Mouse (Mus musculus) hindbrain, embryonic 11.5 days (tissue): ENCODE results near the gene Grk3. TPM values are rescaled to one million over a fixed set of nuclear protein-coding genes. Genes with fewer than 3 reads are reported as not detected.

Source experiments
- ATAC-seq: fragments of 200-750 bp; cut with Nextera tagmentation; 2 replicates; pipeline ENCODE4 v1.8.0; 2017; ENCODE audit warnings: mild to moderate bottlenecking, moderate TSS enrichment, moderate library complexity; ENCODE audit not compliant: low FRiP score
- DNase-seq: peaks from one replicate; pipeline ENCODE4 v3.0.0-alpha.2; 2015; ENCODE audit warnings: low spot score
- H3K27ac ChIP-seq: fragments of 300-500 bp; sonication (generic); 2 replicates; pipeline ENCODE4 v1.5.1; 2014; ENCODE audit warnings: mild to moderate bottlenecking, low read depth, low read length
- H3K27me3 ChIP-seq: fragments of 300-500 bp; sonication (generic); 2 replicates; pipeline ENCODE4 v1.6.1; 2014; ENCODE audit warnings: mild to moderate bottlenecking, low read length, moderate library complexity, mixed read lengths; ENCODE audit not compliant: control insufficient read depth, insufficient read depth
- H3K36me3 ChIP-seq: fragments of 300-500 bp; sonication (generic); 2 replicates; pipeline ENCODE4 v1.6.1; 2014; ENCODE audit warnings: mild to moderate bottlenecking, low read length, moderate library complexity, mixed read lengths; ENCODE audit not compliant: control insufficient read depth, insufficient read depth
- H3K4me1 ChIP-seq: fragments of 300-500 bp; sonication (generic); replicated peaks from 2 replicates; pipeline ENCODE4 v1.6.1; 2014; ENCODE audit warnings: low read length, mixed read lengths; ENCODE audit not compliant: control insufficient read depth, insufficient read depth
- H3K4me2 ChIP-seq: fragments of 300-500 bp; sonication (generic); replicated peaks from 2 replicates; pipeline ENCODE4 v1.6.1; 2014; ENCODE audit warnings: mild to moderate bottlenecking, low read depth, low read length
- H3K4me3 ChIP-seq: fragments of 300-500 bp; sonication (generic); 2 replicates; pipeline ENCODE4 v1.5.1; 2014; ENCODE audit warnings: low read depth, low read length
- H3K9ac ChIP-seq: fragments of 300-500 bp; sonication (generic); 2 replicates; pipeline ENCODE4 v1.6.1; 2014; ENCODE audit warnings: low read depth, low read length
- H3K9me3 ChIP-seq: fragments of 300-500 bp; sonication (generic); 2 replicates; pipeline ENCODE4 v1.6.1; 2016; ENCODE audit warnings: low read length; ENCODE audit not compliant: control insufficient read depth
- WGBS: fragments of 180-500 bp; shearing (Covaris S2); extraction: QIAGEN DNeasy Blood & Tissue Kit; methylation state at CpG from one replicate; pipeline ENCODE4 v1.1.7; 2014; 5-methylcytosine and 5-hydroxymethylcytosine counted together
- polyA plus RNA-seq: library from polyadenylated mRNA; unstranded; fragments of >200 nt; fragmentation: Nextera tagmentation; extraction: Ambion mirVana; gene quantifications from 2 replicates; pipeline ENCODE4 v1.2.1, GENCODE M21; 2014

The Grk3 gene
- polyA plus RNA-seq, 1 experiment from 2014 or later: 5.6 TPM

GRCm38 (mm10) chr5:112962166-112962565 is 53.4 kb downstream of the Grk3 start:
- Histone ChIP-seq H3K4me2 (no peak overlapping the region), H3K4me3 (no peak overlapping the region), H3K4me1 (0 out of 2 replicates have a peak, but pooled peaks cover 6% of the 10 kb centered on the region), H3K27me3 (no peaks in the 10 kb centered on the region), H3K9ac (no peak overlapping the region), H3K9me3 (no peaks in the 10 kb centered on the region), H3K36me3 (no peaks in the 10 kb centered on the region), H3K27ac (no peak overlapping the region)
- 90% methylated on average over 6 of the region's 6 CpGs for WGBS
- ATAC-seq (no peak), DNase-seq (no peak)

GRCm38 (mm10) chr5:112960911-112961310 is 54.7 kb downstream of the Grk3 start:
- Histone ChIP-seq H3K9ac (no peak overlapping the region), H3K36me3 (no peaks in the 10 kb centered on the region), H3K4me3 (no peak overlapping the region), H3K27me3 (no peaks in the 10 kb centered on the region), H3K4me1 (0 out of 2 replicates have a peak, but pooled peaks cover 6% of the 10 kb centered on the region), H3K9me3 (no peaks in the 10 kb centered on the region), H3K4me2 (no peak overlapping the region), H3K27ac (no peak overlapping the region)
- ATAC-seq (no peak), DNase-seq (peak; percentile 25)
- 24% methylated on average over 3 of the region's 3 CpGs for WGBS

- Histone ChIP-seq H3K27ac (no peak overlapping the region), H3K9me3 (no peaks in the 10 kb centered on the region), H3K4me3 (no peak overlapping the region), H3K4me1 (0 out of 2 replicates have a peak, but pooled peaks cover 6% of the 10 kb centered on the region), H3K36me3 (no peaks in the 10 kb centered on the region), H3K9ac (no peak overlapping the region), H3K27me3 (no peaks in the 10 kb centered on the region), H3K4me2 (no peak overlapping the region)
- DNase-seq (peak; percentile 22), ATAC-seq (no peak)
- WGBS: 75% methylated on average over 5 of the region's 5 CpGs
Measured at GRCm38 (mm10) chr5:112958293-112958692, 57.3 kb downstream of the Grk3 start.

- Histone ChIP-seq H3K4me1 (0 out of 2 replicates have a peak, but pooled peaks cover 6% of the 10 kb centered on the region), H3K9me3 (no peaks in the 10 kb centered on the region), H3K27me3 (no peaks in the 10 kb centered on the region), H3K36me3 (no peaks in the 10 kb centered on the region), H3K9ac (no peak overlapping the region), H3K27ac (no peak overlapping the region), H3K4me2 (no peak overlapping the region), H3K4me3 (no peak overlapping the region)
- 88% methylated on average over 12 of the region's 12 CpGs for WGBS
- DNase-seq: no peak
- no peak for ATAC-seq
Measured at GRCm38 (mm10) chr5:112956841-112957240, 58.8 kb downstream of the Grk3 start.

GRCm38 (mm10) chr5:112956368-112956767 is 59.2 kb downstream of the Grk3 start:
- H3K27ac ChIP-seq: no peak overlapping the region
- no peak overlapping the region for H3K4me3 ChIP-seq
- H3K36me3 ChIP-seq: no peaks in the 10 kb centered on the region
- H3K27me3 ChIP-seq: no peaks in the 10 kb centered on the region
- no peak for ATAC-seq
- H3K9ac ChIP-seq: no peak overlapping the region
- H3K4me2 ChIP-seq: no peak overlapping the region
- WGBS: 78% methylated on average over 8 of the region's 8 CpGs
- H3K9me3 ChIP-seq: no peaks in the 10 kb centered on the region
- H3K4me1 ChIP-seq: 0 out of 2 replicates have a peak, but pooled peaks cover 4% of the 10 kb centered on the region
- DNase-seq: no peak

GRCm38 (mm10) chr5:112950847-112951246 is 64.7 kb downstream of the Grk3 start:
- no peak overlapping the region for H3K4me3 ChIP-seq
- no peak overlapping the region for H3K9ac ChIP-seq
- no peaks in the 10 kb centered on the region for H3K27me3 ChIP-seq
- DNase-seq: no peak
- H3K4me1 ChIP-seq: no peaks in the 10 kb centered on the region
- H3K36me3 ChIP-seq: no peaks in the 10 kb centered on the region
- WGBS: 85% methylated on average over 3 of the region's 3 CpGs
- H3K4me2 ChIP-seq: no peak overlapping the region
- H3K9me3 ChIP-seq: no peaks in the 10 kb centered on the region
- ATAC-seq: no peak
- H3K27ac ChIP-seq: no peak overlapping the region

GRCm38 (mm10) chr5:112945925-112946324 is 69.7 kb downstream of the Grk3 start:
- no peak overlapping the region for H3K9ac ChIP-seq
- no peak for DNase-seq
- WGBS: 82% methylated on average over 7 of the region's 7 CpGs
- no peak overlapping the region for H3K4me2 ChIP-seq
- ATAC-seq: no peak
- no peaks in the 10 kb centered on the region for H3K4me1 ChIP-seq
- H3K4me3 ChIP-seq: no peak overlapping the region
- H3K9me3 ChIP-seq: no peaks in the 10 kb centered on the region
- H3K27me3 ChIP-seq: no peaks in the 10 kb centered on the region
- no peaks in the 10 kb centered on the region for H3K36me3 ChIP-seq
- H3K27ac ChIP-seq: no peak overlapping the region

GRCm38 (mm10) chr5:112942244-112942643 is 73.3 kb downstream of the Grk3 start:
- Histone ChIP-seq H3K27ac (no peak overlapping the region), H3K36me3 (no peaks in the 10 kb centered on the region), H3K4me3 (no peak overlapping the region), H3K9me3 (no peaks in the 10 kb centered on the region), H3K9ac (no peak overlapping the region), H3K4me1 (no peaks in the 10 kb centered on the region), H3K4me2 (no peak overlapping the region), H3K27me3 (no peaks in the 10 kb centered on the region)
- DNase-seq (no peak), ATAC-seq (no peak)
- WGBS: 60% methylated on average over 7 of the region's 7 CpGs

GRCm38 (mm10) chr5:112941001-112941400 is 74.6 kb downstream of the Grk3 start:
- no peaks in the 10 kb centered on the region for H3K9me3 ChIP-seq
- H3K36me3 ChIP-seq: no peaks in the 10 kb centered on the region
- H3K27ac ChIP-seq: no peak overlapping the region
- H3K9ac ChIP-seq: no peak overlapping the region
- DNase-seq (no peak), ATAC-seq (no peak)
- no peaks in the 10 kb centered on the region for H3K4me1 ChIP-seq
- H3K27me3 ChIP-seq: no peaks in the 10 kb centered on the region
- H3K4me2 ChIP-seq: no peak overlapping the region
- 93% methylated on average over 12 of the region's 12 CpGs for WGBS
- H3K4me3 ChIP-seq: no peak overlapping the region
